Mouse (Mus musculus): ENCODE measurements around the gene C1galt1c1. TPM values are rescaled to one million over a fixed set of nuclear protein-coding genes. Genes with fewer than 3 reads are reported as not detected.

Gene C1galt1c1
- 20.9 and 21.0 TPM in 2 replicates for polyA plus RNA-seq (2016; fragmentation: Nextera tagmentation; extraction: Ambion mirVana)

GRCm38 (mm10) chrX:38634801-38635637 is at the start of gene C1galt1c1:
TSS of gene C1galt1c1 (minus strand) at chrX:38635087.
- Histone ChIP-seq H3K9me3 (no peaks in the 10 kb centered on the region), H3K4me3 (replicated peaks) (peak within 1 kb of the TSS; percentile 48), H3K9ac (peak within 1 kb of the TSS; percentile 47; the same call in 1 of the 2 replicates), H3K27me3 (no peaks in the 10 kb centered on the region), H3K27ac (peak within 1 kb of the TSS; percentile 88), H3K36me3 (replicated peaks) (no peaks in the 10 kb centered on the region), H3K4me1 (0 out of 2 replicates have a peak, but pooled peaks cover 7% of the 10 kb centered on the region), H3K4me2 (peak within 1 kb of the TSS; percentile 47)
- 23% methylated on average over 27 of the region's 43 CpGs for WGBS
- peak; percentile 99 for ATAC-seq (ENCODE audit: low FRiP score)

GRCm38 (mm10) chrX:38681972-38682371 is 47.1 kb upstream of the C1galt1c1 start:
- 57% methylated on average over 2 of the region's 2 CpGs for WGBS
- H3K9me3 ChIP-seq, result no peaks in the 10 kb centered on the region
- no peak for ATAC-seq (ENCODE audit: low FRiP score)
- H3K36me3 ChIP-seq (replicated peaks), result no peaks in the 10 kb centered on the region
- no peaks in the 10 kb centered on the region for H3K27me3 ChIP-seq
- H3K4me3 ChIP-seq (replicated peaks), result no peak overlapping the region
- H3K27ac ChIP-seq, result no peak overlapping the region
- no peak overlapping the region for H3K9ac ChIP-seq
- H3K4me2 ChIP-seq, result no peak overlapping the region
- H3K4me1 ChIP-seq, result no peaks in the 10 kb centered on the region

- ATAC-seq (ENCODE audit: low FRiP score), result no peak
- H3K27me3 ChIP-seq, result no peaks in the 10 kb centered on the region
- H3K4me2 ChIP-seq, result no peak overlapping the region
- no peak overlapping the region for H3K27ac ChIP-seq
- no peaks in the 10 kb centered on the region for H3K36me3 ChIP-seq (replicated peaks)
- 89% methylated on average over 6 of the region's 6 CpGs for WGBS
- no peaks in the 10 kb centered on the region for H3K4me1 ChIP-seq
- H3K9me3 ChIP-seq, result no peaks in the 10 kb centered on the region
- H3K9ac ChIP-seq, result no peak overlapping the region
- H3K4me3 ChIP-seq (replicated peaks), result no peak overlapping the region
These were observed 34.4 kb upstream of the C1galt1c1 start for GRCm38 (mm10) chrX:38669111-38669903.

GRCm38 (mm10) chrX:38656206-38656883 is 21.5 kb upstream of the C1galt1c1 start:
- no peak overlapping the region for H3K9ac ChIP-seq
- no peaks in the 10 kb centered on the region for H3K27me3 ChIP-seq
- H3K36me3 ChIP-seq (replicated peaks), result no peaks in the 10 kb centered on the region
- ATAC-seq (ENCODE audit: low FRiP score), result no peak
- H3K27ac ChIP-seq, result no peak overlapping the region
- H3K4me1 ChIP-seq, result no peaks in the 10 kb centered on the region
- 74% methylated on average over 4 of the region's 4 CpGs for WGBS
- H3K4me3 ChIP-seq (replicated peaks), result no peak overlapping the region
- H3K9me3 ChIP-seq, result no peaks in the 10 kb centered on the region
- H3K4me2 ChIP-seq, result no peak overlapping the region

- Histone ChIP-seq H3K4me1 (no peaks in the 10 kb centered on the region), H3K9me3 (no peaks in the 10 kb centered on the region), H3K4me3 (replicated peaks) (no peak overlapping the region), H3K27me3 (no peaks in the 10 kb centered on the region), H3K27ac (no peak overlapping the region), H3K9ac (no peak overlapping the region), H3K4me2 (no peak overlapping the region), H3K36me3 (replicated peaks) (no peaks in the 10 kb centered on the region)
- 87% methylated on average over 5 of the region's 5 CpGs for WGBS
- no peak for ATAC-seq (ENCODE audit: low FRiP score)
These were observed 19.8 kb upstream of the C1galt1c1 start for GRCm38 (mm10) chrX:38654681-38655080.

GRCm38 (mm10) chrX:38653181-38653580 is 18.3 kb upstream of the C1galt1c1 start:
- 82% methylated on average over 1 of the region's 1 CpGs for WGBS
- Histone ChIP-seq H3K4me1 (no peaks in the 10 kb centered on the region), H3K4me2 (no peak overlapping the region), H3K9me3 (no peaks in the 10 kb centered on the region), H3K36me3 (replicated peaks) (no peaks in the 10 kb centered on the region), H3K27ac (no peak overlapping the region), H3K9ac (no peak overlapping the region), H3K4me3 (replicated peaks) (no peak overlapping the region), H3K27me3 (no peaks in the 10 kb centered on the region)
- no peak for ATAC-seq (ENCODE audit: low FRiP score)

GRCm38 (mm10) chrX:38651167-38651566 is 16.3 kb upstream of the C1galt1c1 start:
- Histone ChIP-seq H3K4me1 (no peaks in the 10 kb centered on the region), H3K9me3 (no peaks in the 10 kb centered on the region), H3K9ac (no peak overlapping the region), H3K4me2 (no peak overlapping the region), H3K27ac (no peak overlapping the region), H3K36me3 (replicated peaks) (no peaks in the 10 kb centered on the region), H3K27me3 (no peaks in the 10 kb centered on the region), H3K4me3 (replicated peaks) (no peak overlapping the region)
- 36% methylated on average over 5 of the region's 7 CpGs for WGBS
- no peak for ATAC-seq (ENCODE audit: low FRiP score)

GRCm38 (mm10) chrX:38650404-38651039 is 15.6 kb upstream of the C1galt1c1 start:
- ATAC-seq (ENCODE audit: low FRiP score), result no peak
- 65% methylated on average over 9 of the region's 9 CpGs for WGBS

GRCm38 (mm10) chrX:38642183-38642582 is 7.3 kb upstream of the C1galt1c1 start:
- H3K4me3 ChIP-seq (replicated peaks), result no peak overlapping the region
- H3K27ac ChIP-seq, result no peak overlapping the region
- H3K9me3 ChIP-seq, result no peaks in the 10 kb centered on the region
- no peaks in the 10 kb centered on the region for H3K27me3 ChIP-seq
- no peak for ATAC-seq (ENCODE audit: low FRiP score)
- H3K9ac ChIP-seq, result no peak overlapping the region
- no peaks in the 10 kb centered on the region for H3K36me3 ChIP-seq (replicated peaks)
- no peak overlapping the region for H3K4me2 ChIP-seq
- WGBS, result 74% methylated on average over 4 of the region's 4 CpGs
- no peaks in the 10 kb centered on the region for H3K4me1 ChIP-seq

More at GRCm38 (mm10) chrX:38650404-38651039, 15.6 kb upstream of the C1galt1c1 start:
- Histone ChIP-seq H3K9me3 (no peaks in the 10 kb centered on the region), H3K36me3 (replicated peaks) (no peaks in the 10 kb centered on the region), H3K4me2 (no peak overlapping the region), H3K27me3 (no peaks in the 10 kb centered on the region), H3K27ac (no peak overlapping the region), H3K4me3 (replicated peaks) (no peak overlapping the region), H3K4me1 (no peaks in the 10 kb centered on the region), H3K9ac (no peak overlapping the region)

- no peaks in the 10 kb centered on the region for H3K27me3 ChIP-seq
- H3K9me3 ChIP-seq, result no peaks in the 10 kb centered on the region
- WGBS, result 72% methylated on average over 4 of the region's 4 CpGs
- H3K4me1 ChIP-seq, result no peaks in the 10 kb centered on the region
- no peak overlapping the region for H3K4me3 ChIP-seq (replicated peaks)
- no peak overlapping the region for H3K4me2 ChIP-seq
- ATAC-seq (ENCODE audit: low FRiP score), result no peak
- no peaks in the 10 kb centered on the region for H3K36me3 ChIP-seq (replicated peaks)
- H3K27ac ChIP-seq, result no peak overlapping the region
- no peak overlapping the region for H3K9ac ChIP-seq
These were observed 6.5 kb upstream of the C1galt1c1 start for GRCm38 (mm10) chrX:38641435-38641834.

GRCm38 (mm10) chrX:38635638-38635931 is 698 bp upstream of the C1galt1c1 start:
- Histone ChIP-seq H3K36me3 (replicated peaks) (no peaks in the 10 kb centered on the region), H3K27ac (no peak overlapping the region), H3K27me3 (no peaks in the 10 kb centered on the region), H3K9ac (no peak overlapping the region), H3K4me1 (0 out of 2 replicates have a peak, but pooled peaks cover 7% of the 10 kb centered on the region), H3K4me3 (replicated peaks) (peak overlapping the region; percentile 48), H3K9me3 (no peaks in the 10 kb centered on the region), H3K4me2 (peak overlapping the region; percentile 47)
- ATAC-seq (ENCODE audit: low FRiP score), result peak; percentile 1; the same call in 1 of the 2 replicates

- H3K36me3 ChIP-seq (replicated peaks), result no peaks in the 10 kb centered on the region
- peak overlapping the region; percentile 47 for H3K4me3 ChIP-seq (replicated peaks)
- peak overlapping the region; percentile 58 for H3K4me2 ChIP-seq
- 22% methylated on average over 3 of the region's 3 CpGs for WGBS
- no peaks in the 10 kb centered on the region for H3K9me3 ChIP-seq
- peak overlapping the region; percentile 45; the same call in 1 of the 2 replicates for H3K9ac ChIP-seq
- peak; percentile 63 for ATAC-seq (ENCODE audit: low FRiP score)
- H3K27ac ChIP-seq, result peak overlapping the region; percentile 77
- H3K27me3 ChIP-seq, result no peaks in the 10 kb centered on the region
- no peaks in the 10 kb centered on the region for H3K4me1 ChIP-seq
These were observed 33.9 kb downstream of the C1galt1c1 start for GRCm38 (mm10) chrX:38600995-38601369.

Measured in forebrain, embryonic 12.5 days (tissue).